Mouse (Mus musculus): ENCODE data around the gene Gm7978. TPM values are rescaled to one million over a fixed set of nuclear protein-coding genes. Genes with fewer than 3 reads are reported as not detected.

The Gm7978 gene
- not detected in 2 replicates for polyA plus RNA-seq (2015; fragmentation: Nextera tagmentation; extraction: Ambion mirVana)

DNA sequence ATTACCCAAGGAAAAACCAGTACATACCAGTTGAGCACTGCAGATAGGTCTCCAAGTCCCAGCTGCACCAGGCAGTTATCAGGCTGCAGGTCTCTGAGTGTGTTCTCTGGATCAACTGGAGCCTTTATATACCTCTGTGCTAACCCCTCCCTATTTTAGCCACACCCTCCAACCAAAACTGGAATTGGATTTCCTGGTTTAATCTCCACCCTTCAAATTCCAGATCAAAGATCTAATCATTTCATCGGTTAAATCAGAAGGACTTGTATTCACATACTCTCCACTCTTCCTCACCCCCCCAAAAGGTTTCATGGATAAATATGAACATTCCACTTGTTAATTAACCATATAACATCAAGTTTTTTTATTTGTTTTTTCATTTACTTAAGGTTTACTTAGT is at the start of gene Gm7978:
Gene Gm7978, minus strand, starts transcription at position 101 of the 400 bp plus-strand sequence.

DNA sequence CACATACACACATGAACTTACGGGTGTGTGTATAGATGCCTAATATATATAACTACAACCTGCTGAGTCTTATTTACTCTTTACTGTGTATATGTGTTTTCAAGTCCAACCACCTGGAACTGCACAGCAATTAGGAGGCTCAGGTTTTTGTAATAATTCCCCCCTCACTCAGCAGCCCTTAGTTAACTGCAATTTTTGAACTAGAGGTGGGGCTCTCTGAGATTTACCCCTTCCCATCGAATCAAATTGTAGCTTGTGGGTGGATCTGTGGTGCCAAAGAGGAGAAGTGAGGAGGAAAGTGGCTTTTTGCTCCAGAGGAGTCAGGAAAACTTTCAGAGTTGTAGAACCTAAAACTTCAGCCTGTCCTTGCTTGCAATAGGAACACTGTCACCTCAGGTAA is 39.7 kb upstream of the Gm7978 start, which contains the start of gene E330014E10Rik:
Gene E330014E10Rik, plus strand, starts transcription at position 301 of the 400 bp plus-strand sequence.

DNA sequence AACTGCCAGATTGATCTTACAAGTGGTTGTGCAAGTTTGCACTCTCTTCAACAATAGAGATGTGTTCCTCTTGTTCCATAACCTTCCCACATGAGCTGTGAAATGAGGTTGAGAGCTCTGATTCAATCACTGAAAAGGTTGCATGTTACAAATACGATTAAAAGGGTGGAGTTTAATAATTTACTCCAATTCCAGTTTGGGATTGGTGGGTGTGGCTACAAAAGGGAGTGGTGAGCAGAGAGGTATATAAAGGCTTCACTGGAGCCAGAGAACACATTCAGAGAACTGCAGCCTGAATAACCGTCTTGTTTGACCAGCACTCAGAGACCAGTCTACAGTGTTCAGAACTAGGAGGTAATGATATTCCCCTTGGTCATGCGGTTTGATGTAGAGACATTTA is 5.7 kb upstream of the Gm7978 start, which contains the start of gene Gm7982:
Gene Gm7982, plus strand, starts transcription at position 301 of the 400 bp plus-strand sequence.

Other genes starting within 250 kb of the Gm7978 start
- not detected in 2 replicates for gene Gm3286, start 225.4 kb downstream of the Gm7978 start, polyA plus RNA-seq (2015; fragmentation: Nextera tagmentation; extraction: Ambion mirVana)
- not detected in 2 replicates for gene Gm7971, start 141.3 kb downstream of the Gm7978 start, polyA plus RNA-seq (2015; fragmentation: Nextera tagmentation; extraction: Ambion mirVana)
- not detected in 2 replicates for gene Gm7982, start 5.8 kb upstream of the Gm7978 start, polyA plus RNA-seq (2015; fragmentation: Nextera tagmentation; extraction: Ambion mirVana)
- not detected in 2 replicates for gene E330014E10Rik, start 39.8 kb upstream of the Gm7978 start, polyA plus RNA-seq (2015; fragmentation: Nextera tagmentation; extraction: Ambion mirVana)
- gene Cxcl13, start 220.8 kb upstream of the Gm7978 start, polyA plus RNA-seq (2015; fragmentation: Nextera tagmentation; extraction: Ambion mirVana) = not detected in 2 replicates